In the genomic region with DNA sequence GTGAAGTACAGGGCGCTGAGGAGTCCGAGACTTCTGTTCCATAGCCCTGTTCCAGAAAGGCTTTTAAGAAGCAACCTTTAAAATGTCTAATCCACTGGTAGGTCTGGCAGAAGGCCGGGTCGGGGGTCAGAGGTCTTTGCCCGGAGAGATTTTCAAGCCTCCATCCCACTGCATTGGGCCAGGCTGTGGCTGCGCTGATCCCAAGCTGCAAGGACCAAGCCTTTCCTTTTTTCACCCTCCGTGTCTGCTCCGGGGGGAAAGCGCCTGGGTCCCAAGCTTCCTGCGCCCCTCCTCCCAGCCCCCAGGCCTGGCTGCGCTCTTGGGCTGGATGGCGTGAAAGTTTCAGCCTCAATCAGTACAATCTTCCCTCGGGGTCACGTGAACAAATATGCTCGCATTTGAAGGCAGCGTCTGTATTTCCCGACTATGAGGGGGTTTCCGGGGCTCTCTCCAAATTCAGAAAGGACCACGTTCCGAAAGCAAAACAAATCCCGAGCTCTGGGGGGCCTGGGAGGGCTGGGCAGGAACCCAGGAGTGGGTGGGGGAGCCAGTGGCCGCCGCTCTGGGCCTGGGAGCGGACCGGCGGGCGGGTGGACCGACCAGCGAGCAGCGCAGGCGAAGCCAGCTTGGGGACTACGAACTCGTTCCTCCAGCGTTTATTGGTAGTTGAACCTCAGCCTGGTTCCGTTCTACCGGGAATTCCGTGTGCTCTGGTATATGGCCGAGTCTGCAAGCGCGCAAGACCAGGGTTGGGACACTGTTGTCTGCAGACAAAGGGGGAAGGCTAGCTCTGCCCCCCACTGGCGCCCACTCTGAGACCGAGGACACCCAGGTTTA, we compare ENCODE assay signal across 12 mouse cellular contexts. TPM values are rescaled to one million over a fixed set of nuclear protein-coding genes. Genes with fewer than 3 reads are reported as not detected.
DNase-seq lines count a peak whose midpoint lies in the region; ATAC-seq lines count a peak whose summit lies in the region.
"Had no signal": no experiment of that assay in that cellular context is flagged by ENCODE, and none has a peak within 500 bp of the region (broad histone marks: within the 10 kb centered on the region; RNA-seq: fewer than 3 reads in every experiment).

No protein-coding gene starts in this region.

- DNase-seq in heart, postnatal 4 days, result no peak
- DNase-seq in embryo, embryonic 10.5 days (ENCODE audit: low spot score), result peak; percentile 67
- DNase-seq in frontal cortex, postnatal 36 days (ENCODE audit: low spot score in 2 of 2), result no peak
- DNase-seq in adrenal gland, adult 2 months, result no peak
- no peak for DNase-seq in retina, embryonic 14.5 days (ENCODE audit: low spot score)
- DNase-seq: adrenal gland, postnatal 14 days had no signal

- H3K27me3 ChIP-seq in heart, embryonic 15.5 days, result peaks cover 98% of the 10 kb centered on the region
- H3K27me3 ChIP-seq in hindbrain, embryonic 12.5 days, result peaks cover 92% of the 10 kb centered on the region
- H3K27me3 ChIP-seq in midbrain, embryonic 12.5 days, result peaks cover 100% of the 10 kb centered on the region

- peak overlapping the region; percentile 43 for H3K4me2 ChIP-seq in heart, embryonic 15.5 days
- peak overlapping the region; percentile 49 for H3K4me2 ChIP-seq in hindbrain, embryonic 12.5 days (replicated peaks)
- H3K4me2 ChIP-seq in midbrain, embryonic 12.5 days (replicated peaks), result 0 out of 2 replicates have a peak overlapping the region, but pooled peaks have one; percentile 17

- peak overlapping the region; percentile 24 for H3K4me3 ChIP-seq in heart, embryonic 15.5 days
- peak overlapping the region; percentile 44 for H3K4me3 ChIP-seq in hindbrain, embryonic 12.5 days
- 0 out of 2 replicates have a peak overlapping the region, but pooled peaks have one; percentile 13 for H3K4me3 ChIP-seq in midbrain, embryonic 12.5 days

- H3K27ac ChIP-seq in heart, embryonic 15.5 days, result no peak overlapping the region
- peak overlapping the region; percentile 97 for H3K27ac ChIP-seq in hindbrain, embryonic 12.5 days
- H3K27ac ChIP-seq in midbrain, embryonic 12.5 days (replicated peaks), result no peak overlapping the region

- WGBS in heart, embryonic 15.5 days, result 3% methylated on average over 42 of the region's 42 CpGs
- under 1% methylated on average over 42 of the region's 42 CpGs for WGBS in hindbrain, embryonic 12.5 days
- under 1% methylated on average over 39 of the region's 42 CpGs for WGBS in midbrain, embryonic 12.5 days

- H3K4me1 ChIP-seq in heart, embryonic 15.5 days (replicated peaks), result peaks cover 21% of the 10 kb centered on the region
- no peaks in the 10 kb centered on the region; the same call in 1 of the 2 replicates for H3K4me1 ChIP-seq in hindbrain, embryonic 12.5 days
- H3K4me1 ChIP-seq in midbrain, embryonic 12.5 days, result peaks cover 8% of the 10 kb centered on the region

- no peaks in the 10 kb centered on the region for H3K9me3 ChIP-seq in heart, embryonic 15.5 days (replicated peaks)
- no peaks in the 10 kb centered on the region for H3K9me3 ChIP-seq in hindbrain, embryonic 12.5 days (replicated peaks)
- no peaks in the 10 kb centered on the region for H3K9me3 ChIP-seq in midbrain, embryonic 12.5 days

- ATAC-seq in heart, embryonic 15.5 days (replicated peaks; ENCODE audit: insufficient number of reproducible peaks, insufficient read depth, low FRiP score, low read depth), result no peak
- ATAC-seq in hindbrain, embryonic 12.5 days (ENCODE audit: low FRiP score), result no peak
- ATAC-seq in midbrain, embryonic 12.5 days (ENCODE audit: low FRiP score, low read depth), result no peak

- no peaks in the 10 kb centered on the region for H3K36me3 ChIP-seq in heart, embryonic 15.5 days
- H3K36me3 ChIP-seq in hindbrain, embryonic 12.5 days, result no peaks in the 10 kb centered on the region
- H3K36me3 ChIP-seq in midbrain, embryonic 12.5 days, result no peaks in the 10 kb centered on the region

- no peak overlapping the region for H3K9ac ChIP-seq in heart, embryonic 15.5 days
- H3K9ac ChIP-seq in hindbrain, embryonic 12.5 days, result peak overlapping the region; percentile 73
- H3K9ac ChIP-seq in midbrain, embryonic 12.5 days (replicated peaks), result no peak overlapping the region

RNA-seq across cellular contexts. Expression of a gene that starts 9.5 kb away (rescaled TPM):
- not detected in 2 replicates for polyA plus RNA-seq in heart, embryonic 15.5 days (2015; fragmentation: Nextera tagmentation; extraction: Ambion mirVana)
- not detected for total RNA-seq in heart, postnatal 4 days (2021)
- polyA plus RNA-seq in hindbrain, embryonic 12.5 days (2016; fragmentation: Nextera tagmentation; extraction: Ambion mirVana), result 0.66 and 1.1 TPM in 2 replicates
- not detected in 2 replicates for polyA plus RNA-seq in midbrain, embryonic 12.5 days (2016; fragmentation: Nextera tagmentation; extraction: Ambion mirVana)
- total RNA-seq in adrenal gland, adult 2 months (2021), result 1 to 10 TPM; 1.3 to 2.5 TPM
- polyA plus RNA-seq in adrenal gland, adult 2 months (2012; rRNA removed), result 1.3 and 2.7 TPM in 2 replicates
- total RNA-seq: common myeloid progenitor, adult 5-6 weeks; megakaryocyte, adult 5-6 weeks had no signal
- polyA plus RNA-seq: spleen, adult 2 months had no signal

RNA-seq across cellular contexts. Expression of a gene that starts 24.3 kb away (rescaled TPM):
- polyA plus RNA-seq in heart, embryonic 15.5 days (2015; fragmentation: Nextera tagmentation; extraction: Ambion mirVana), result 0.09 and 0.15 TPM in 2 replicates
- total RNA-seq in heart, postnatal 4 days (2021), result under 1 TPM; 0.45 TPM
- 3.6 and 4.6 TPM in 2 replicates for polyA plus RNA-seq in hindbrain, embryonic 12.5 days (2016; fragmentation: Nextera tagmentation; extraction: Ambion mirVana)
- not detected in 2 replicates for polyA plus RNA-seq in midbrain, embryonic 12.5 days (2016; fragmentation: Nextera tagmentation; extraction: Ambion mirVana)
- total RNA-seq in adrenal gland, adult 2 months (2021), result 10 to 100 TPM; 16.7 to 19.3 TPM
- polyA plus RNA-seq in adrenal gland, adult 2 months (2012; rRNA removed), result 72.3 and 92.5 TPM in 2 replicates
- total RNA-seq: common myeloid progenitor, adult 5-6 weeks; megakaryocyte, adult 5-6 weeks had no signal

RNA-seq across cellular contexts. Expression of a gene that starts 24.3 kb away (rescaled TPM):
- polyA plus RNA-seq in heart, embryonic 15.5 days (2015; fragmentation: Nextera tagmentation; extraction: Ambion mirVana), result 0.29 and 1.0 TPM in 2 replicates
- under 1 TPM in 1 of 2 experiments, not detected in 1; 0.11 TPM for total RNA-seq in heart, postnatal 4 days (2021)
- polyA plus RNA-seq in hindbrain, embryonic 12.5 days (2016; fragmentation: Nextera tagmentation; extraction: Ambion mirVana), result 69.6 and 83.5 TPM in 2 replicates
- polyA plus RNA-seq in midbrain, embryonic 12.5 days (2016; fragmentation: Nextera tagmentation; extraction: Ambion mirVana), result not detected in 2 replicates
- total RNA-seq in adrenal gland, adult 2 months (2021), result 1 to 10 TPM in 1 of 2 experiments, under 1 TPM in 1; 0.62 to 1.0 TPM
- 10.6 and 11.1 TPM in 2 replicates for polyA plus RNA-seq in adrenal gland, adult 2 months (2012; rRNA removed)
- total RNA-seq: common myeloid progenitor, adult 5-6 weeks had no signal
- polyA plus RNA-seq: spleen, adult 2 months had no signal

RNA-seq across cellular contexts. Expression of a gene that starts 26.7 kb away (rescaled TPM):
- not detected in 2 replicates for polyA plus RNA-seq in heart, embryonic 15.5 days (2015; fragmentation: Nextera tagmentation; extraction: Ambion mirVana)
- total RNA-seq in heart, postnatal 4 days (2021), result not detected
- 2.5 and 3.3 TPM in 2 replicates for polyA plus RNA-seq in hindbrain, embryonic 12.5 days (2016; fragmentation: Nextera tagmentation; extraction: Ambion mirVana)
- 0.31 and 0.40 TPM in 2 replicates for polyA plus RNA-seq in midbrain, embryonic 12.5 days (2016; fragmentation: Nextera tagmentation; extraction: Ambion mirVana)
- not detected for total RNA-seq in adrenal gland, adult 2 months (2021)
- not detected in 2 replicates for polyA plus RNA-seq in adrenal gland, adult 2 months (2012; rRNA removed)
- total RNA-seq: adrenal gland, postnatal 14 days; common myeloid progenitor, adult 5-6 weeks; megakaryocyte, adult 5-6 weeks had no signal
- polyA plus RNA-seq: spleen, adult 2 months had no signal

RNA-seq across cellular contexts. Expression of a gene that starts 31.7 kb away (rescaled TPM):
- 0.24 and 0.56 TPM in 2 replicates for polyA plus RNA-seq in heart, embryonic 15.5 days (2015; fragmentation: Nextera tagmentation; extraction: Ambion mirVana)
- total RNA-seq in heart, postnatal 4 days (2021), result 1 to 10 TPM; 1.2 to 1.9 TPM
- polyA plus RNA-seq in hindbrain, embryonic 12.5 days (2016; fragmentation: Nextera tagmentation; extraction: Ambion mirVana), result 0.14 and 0.46 TPM in 2 replicates
- polyA plus RNA-seq in midbrain, embryonic 12.5 days (2016; fragmentation: Nextera tagmentation; extraction: Ambion mirVana), result 0.08 and 0.15 TPM in 2 replicates
- 10 to 100 TPM; 27.9 to 34.7 TPM for total RNA-seq in adrenal gland, adult 2 months (2021)
- 19.7 and 52.7 TPM in 2 replicates for polyA plus RNA-seq in adrenal gland, adult 2 months (2012; rRNA removed)
- total RNA-seq: common myeloid progenitor, adult 5-6 weeks; megakaryocyte, adult 5-6 weeks had no signal

Comparison
In these comparisons a context has a peak if more than half of its experiments do, and no peak if none do; other contexts are left out.
1. RNA of a gene that starts 24.3 kb away (polyA plus RNA-seq): 72.3 to 92.5 TPM in adrenal gland, adult 2 months; 3.6 to 4.6 TPM in hindbrain, embryonic 12.5 days, 0.09 to 0.15 TPM in heart, embryonic 15.5 days and not detected in midbrain, embryonic 12.5 days; every median in the first group is over 10 times any median in the second.
2. Peak in every context shown above with its lines, with median percentiles within 50 percentile points of each other: H3K4me2 ChIP-seq and H3K4me3 ChIP-seq.